Mouse (Mus musculus) stomach, embryonic 15.5 days (tissue): ENCODE measurements around the gene Vps35. TPM values are rescaled to one million over a fixed set of nuclear protein-coding genes. Genes with fewer than 3 reads are reported as not detected.

Experiments
- ATAC-seq: fragments of 200-750 bp; cut with Nextera tagmentation; 2 replicates; pipeline ENCODE4 v1.8.0; 2017; ENCODE audit warnings: low read depth, moderate number of reproducible peaks, moderate TSS enrichment; ENCODE audit not compliant: insufficient read depth, low FRiP score
- H3K27ac ChIP-seq: fragments of 300-500 bp; sonication (generic); 2 replicates; pipeline ENCODE4 v1.5.1; 2015; ENCODE audit warnings: mild to moderate bottlenecking, inconsistent platforms
- H3K27me3 ChIP-seq: fragments of 300-500 bp; sonication (generic); replicated peaks from 2 replicates; pipeline ENCODE4 v1.6.1; 2015; ENCODE audit warnings: inconsistent platforms
- H3K36me3 ChIP-seq: fragments of 300-500 bp; sonication (generic); 2 replicates; pipeline ENCODE4 v1.6.1; 2015; ENCODE audit warnings: inconsistent platforms
- H3K4me1 ChIP-seq: fragments of 300-500 bp; sonication (generic); 2 replicates; pipeline ENCODE4 v1.6.1; 2015; ENCODE audit warnings: inconsistent platforms
- H3K4me2 ChIP-seq: fragments of 300-500 bp; sonication (generic); 2 replicates; pipeline ENCODE4 v1.6.1; 2015; ENCODE audit warnings: mild to moderate bottlenecking, inconsistent platforms
- H3K4me3 ChIP-seq: fragments of 300-500 bp; sonication (generic); replicated peaks from 2 replicates; pipeline ENCODE4 v1.5.1; 2015; ENCODE audit warnings: inconsistent platforms
- H3K9ac ChIP-seq: fragments of 300-500 bp; sonication (generic); 2 replicates; pipeline ENCODE4 v1.6.1; 2015; ENCODE audit warnings: inconsistent platforms
- H3K9me3 ChIP-seq: fragments of 300-500 bp; sonication (generic); 2 replicates; pipeline ENCODE4 v1.6.1; 2016; ENCODE audit warnings: inconsistent platforms
- WGBS: fragments of 180-500 bp; shearing (Covaris S2); methylation state at CpG from one replicate; pipeline ENCODE4 v1.1.7; 2015; 5-methylcytosine and 5-hydroxymethylcytosine counted together
- polyA plus RNA-seq: library from polyadenylated mRNA; unstranded; fragments of >200 nt; fragmentation: Nextera tagmentation; extraction: Ambion mirVana; gene quantifications from 2 replicates; pipeline ENCODE4 v1.2.1, GENCODE M21; 2015

The Vps35 gene
- 131 and 144 TPM in 2 replicates for polyA plus RNA-seq

DNA sequence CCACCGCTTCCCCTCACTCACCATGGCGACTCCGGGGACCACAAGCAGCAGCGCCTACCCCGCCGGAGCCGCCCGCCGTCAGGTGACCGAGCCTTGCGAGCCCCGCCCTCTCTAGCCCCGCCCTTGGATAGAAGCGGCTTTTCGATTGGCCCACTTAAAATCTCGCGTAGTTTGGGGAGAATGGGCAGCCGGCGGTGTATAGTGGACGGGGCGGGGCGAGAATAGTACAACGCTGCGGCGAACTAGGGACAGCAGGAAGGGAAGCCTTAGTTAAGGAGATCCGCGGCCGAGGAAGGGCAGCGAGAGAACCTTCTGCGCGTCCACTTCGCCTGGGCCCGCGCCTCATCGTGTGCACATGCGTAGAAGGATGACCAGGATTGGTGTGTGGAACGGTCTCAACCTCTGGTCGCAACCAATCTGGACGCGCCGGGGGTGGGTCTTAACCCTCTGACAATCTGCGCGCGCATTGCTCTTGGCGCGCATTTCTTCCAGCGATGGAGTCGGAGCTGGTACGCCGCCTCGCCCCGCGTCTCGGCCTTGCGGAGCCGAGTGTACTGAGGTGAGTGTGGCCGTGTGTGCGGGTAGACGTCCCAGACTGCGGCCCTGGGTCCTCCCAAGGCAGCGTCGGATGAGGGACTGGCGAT is at the start of gene Vps35, which contains the start of gene Orc6:
Gene Vps35 (minus strand): TSS at position 369 of the 644 bp plus-strand sequence.
Gene Orc6 (plus strand): TSS at position 199 of the 644 bp plus-strand sequence.
- peak; percentile 98 for ATAC-seq
- WGBS, result under 1% methylated on average over 63 of the region's 63 CpGs

DNA sequence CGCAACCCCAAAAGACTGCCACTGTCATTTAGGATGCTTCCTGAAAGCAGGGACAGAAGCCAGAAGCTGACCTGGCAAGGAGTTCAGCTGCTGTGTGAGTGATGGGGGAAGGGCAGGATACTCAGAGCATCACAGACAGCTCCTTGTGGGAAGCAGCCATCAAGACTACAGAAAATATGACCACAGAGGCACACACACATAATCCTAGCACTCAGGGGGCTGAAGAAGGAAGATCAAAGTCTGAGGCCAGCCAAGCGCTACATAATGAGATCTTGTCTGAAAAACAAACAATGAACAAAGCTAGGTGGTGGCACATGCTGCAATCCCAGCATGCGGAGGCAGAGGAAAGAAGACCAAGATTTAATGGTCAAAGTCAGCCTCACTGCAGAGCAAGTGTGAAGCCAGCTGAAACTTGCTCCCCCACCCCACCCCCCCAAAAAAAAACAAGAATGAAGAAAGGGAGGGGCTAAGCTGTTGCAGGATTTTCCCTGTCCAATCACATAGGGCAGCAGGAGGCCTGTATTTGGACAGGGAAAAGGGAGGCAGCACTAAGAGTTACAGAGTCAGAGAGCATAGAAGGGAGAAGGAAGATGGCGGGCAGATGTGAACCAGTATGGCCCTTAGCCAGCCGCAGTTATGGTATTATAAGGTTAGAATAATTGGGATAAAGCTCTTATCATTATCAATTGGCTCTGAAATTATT is 40.4 kb upstream of the Vps35 start:
- no peaks in the 10 kb centered on the region for H3K4me1 ChIP-seq
- H3K4me2 ChIP-seq, result no peak overlapping the region
- no peaks in the 10 kb centered on the region for H3K9me3 ChIP-seq
- no peak overlapping the region for H3K4me3 ChIP-seq
- H3K27me3 ChIP-seq, result no peaks in the 10 kb centered on the region
- no peak for ATAC-seq
- no peaks in the 10 kb centered on the region for H3K36me3 ChIP-seq
- H3K27ac ChIP-seq, result no peak overlapping the region
- 64% methylated on average over 5 of the region's 5 CpGs for WGBS
- H3K9ac ChIP-seq, result no peak overlapping the region

More for the DNA sequence above, at the start of gene Vps35, which contains the start of gene Orc6:
- peak within 1 kb of the TSS; percentile 84 for H3K4me3 ChIP-seq
- H3K36me3 ChIP-seq, result 0 out of 2 replicates have a peak, but pooled peaks cover 3% of the 10 kb centered on the region
- H3K27ac ChIP-seq, result peak within 1 kb of the TSS; percentile 96
- no peaks in the 10 kb centered on the region for H3K27me3 ChIP-seq
- H3K4me2 ChIP-seq, result peak within 1 kb of the TSS; percentile 65
- H3K9ac ChIP-seq, result peak within 1 kb of the TSS; percentile 86
- H3K9me3 ChIP-seq, result no peaks in the 10 kb centered on the region
- peaks cover 12% of the 10 kb centered on the region; the same call in 1 of the 2 replicates for H3K4me1 ChIP-seq

DNA sequence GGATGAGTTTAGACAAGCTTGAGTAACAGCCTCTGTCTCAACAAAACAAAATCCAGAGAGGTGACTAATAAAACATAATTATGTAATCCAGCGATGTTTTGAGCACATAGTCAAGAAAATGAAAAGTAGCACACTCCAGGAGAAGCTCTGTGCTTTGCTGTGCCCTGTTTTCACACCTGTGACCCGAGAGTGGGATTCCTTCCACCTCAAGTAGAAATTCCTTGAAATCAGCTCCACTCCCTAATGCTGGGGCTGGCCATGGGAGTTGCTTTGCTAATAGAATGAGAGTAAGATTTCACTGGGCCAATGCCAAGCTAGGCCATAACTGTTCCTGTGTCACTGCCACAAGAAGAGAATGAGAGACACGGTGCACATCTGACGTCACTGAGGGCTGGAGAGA is 38.1 kb upstream of the Vps35 start:
- 69% methylated on average over 4 of the region's 4 CpGs for WGBS
- Histone ChIP-seq H3K27ac (no peak overlapping the region), H3K4me3 (no peak overlapping the region), H3K27me3 (no peaks in the 10 kb centered on the region), H3K4me2 (no peak overlapping the region), H3K4me1 (no peaks in the 10 kb centered on the region), H3K36me3 (no peaks in the 10 kb centered on the region), H3K9ac (no peak overlapping the region), H3K9me3 (no peaks in the 10 kb centered on the region)
- no peak for ATAC-seq

DNA sequence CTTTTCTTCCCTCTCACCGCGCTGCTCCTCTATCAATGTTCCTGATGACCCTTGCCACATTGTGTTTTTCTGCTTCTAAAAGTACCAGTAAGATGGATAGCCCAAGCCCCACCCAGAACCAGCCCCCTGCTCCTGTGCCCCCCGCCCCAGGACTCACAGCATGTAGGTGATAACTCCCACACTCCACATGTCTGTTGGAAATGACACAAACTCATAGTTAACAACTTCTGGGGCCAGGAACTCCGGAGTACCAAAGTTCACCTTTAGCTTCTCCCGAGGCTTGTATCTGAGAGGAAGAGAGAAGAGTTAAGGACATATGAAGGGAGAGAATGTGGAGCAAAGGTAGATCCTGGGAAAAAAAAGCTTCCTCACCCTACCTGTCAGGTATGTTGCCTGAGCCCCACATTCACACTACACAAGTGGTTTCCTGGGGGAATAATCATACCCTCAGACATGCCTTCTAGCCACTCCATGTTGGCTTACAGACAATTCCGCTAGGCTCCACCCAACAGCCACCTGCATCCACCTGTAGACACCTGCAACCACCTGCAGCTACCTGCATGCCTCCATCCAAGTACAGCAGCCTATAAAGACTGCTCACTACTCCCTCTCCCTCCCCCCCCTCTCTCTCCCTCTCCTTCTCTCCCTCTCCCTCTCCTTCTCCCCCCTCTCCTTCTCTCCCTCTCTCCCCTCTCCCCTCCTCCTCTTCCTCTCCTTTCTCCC is 36.8 kb upstream of the Vps35 start:
- Histone ChIP-seq H3K27me3 (no peaks in the 10 kb centered on the region), H3K36me3 (no peaks in the 10 kb centered on the region), H3K9ac (no peak overlapping the region), H3K4me1 (no peaks in the 10 kb centered on the region), H3K9me3 (no peaks in the 10 kb centered on the region), H3K4me2 (no peak overlapping the region), H3K4me3 (no peak overlapping the region), H3K27ac (no peak overlapping the region)
- ATAC-seq, result no peak
- WGBS, result 66% methylated on average over 6 of the region's 6 CpGs

DNA sequence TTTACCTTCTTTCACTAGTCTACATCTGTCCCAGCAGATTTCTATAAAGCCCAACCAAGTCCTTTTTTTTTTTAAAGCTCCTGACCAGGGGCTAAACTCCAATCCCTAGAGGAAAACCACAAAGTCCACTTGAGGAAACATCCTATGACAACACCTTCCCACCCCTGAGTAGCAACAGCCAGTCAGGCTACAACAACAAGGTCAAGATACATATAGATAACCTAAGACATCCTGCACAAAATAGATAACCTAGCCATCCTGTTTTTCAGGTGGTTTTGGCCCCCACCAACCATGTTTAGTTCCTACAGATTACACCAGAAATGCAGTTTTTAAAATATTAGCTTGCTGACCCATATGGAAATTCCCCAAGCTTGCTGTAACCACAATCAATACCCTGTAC is 35.5 kb upstream of the Vps35 start:
- H3K4me2 ChIP-seq, result no peak overlapping the region
- no peak overlapping the region for H3K27ac ChIP-seq
- no peaks in the 10 kb centered on the region for H3K9me3 ChIP-seq
- H3K4me3 ChIP-seq, result no peak overlapping the region
- H3K4me1 ChIP-seq, result no peaks in the 10 kb centered on the region
- H3K36me3 ChIP-seq, result no peaks in the 10 kb centered on the region
- no peaks in the 10 kb centered on the region for H3K27me3 ChIP-seq
- ATAC-seq, result peak; percentile 47; the same call in 1 of the 2 replicates
- H3K9ac ChIP-seq, result no peak overlapping the region

DNA sequence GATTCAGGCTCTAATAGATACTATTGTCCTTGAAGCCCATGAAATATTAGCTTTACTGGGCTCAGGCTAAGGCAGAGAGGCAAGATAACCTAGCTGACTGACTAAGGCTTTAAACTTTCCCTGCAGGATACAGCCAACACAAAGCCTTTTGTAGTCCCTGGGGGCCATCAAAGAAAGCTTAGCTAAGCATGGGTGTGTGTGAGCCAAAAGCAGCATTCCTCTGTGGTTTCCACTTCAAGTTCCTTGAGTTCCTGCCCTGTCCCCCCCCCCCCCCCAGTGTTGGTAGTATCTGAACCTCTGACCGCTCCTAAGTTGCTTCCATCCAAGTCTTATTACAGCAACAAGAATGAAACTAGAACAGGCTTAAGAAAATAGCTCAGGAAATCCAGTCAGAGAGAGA is 29.9 kb upstream of the Vps35 start:
- no peak overlapping the region for H3K27ac ChIP-seq
- WGBS, result 69% methylated on average over 1 of the region's 1 CpGs
- H3K36me3 ChIP-seq, result no peaks in the 10 kb centered on the region
- no peak overlapping the region for H3K4me3 ChIP-seq
- no peaks in the 10 kb centered on the region for H3K9me3 ChIP-seq
- H3K4me1 ChIP-seq, result no peaks in the 10 kb centered on the region
- H3K9ac ChIP-seq, result no peak overlapping the region
- no peak overlapping the region for H3K4me2 ChIP-seq
- ATAC-seq, result no peak
- no peaks in the 10 kb centered on the region for H3K27me3 ChIP-seq

DNA sequence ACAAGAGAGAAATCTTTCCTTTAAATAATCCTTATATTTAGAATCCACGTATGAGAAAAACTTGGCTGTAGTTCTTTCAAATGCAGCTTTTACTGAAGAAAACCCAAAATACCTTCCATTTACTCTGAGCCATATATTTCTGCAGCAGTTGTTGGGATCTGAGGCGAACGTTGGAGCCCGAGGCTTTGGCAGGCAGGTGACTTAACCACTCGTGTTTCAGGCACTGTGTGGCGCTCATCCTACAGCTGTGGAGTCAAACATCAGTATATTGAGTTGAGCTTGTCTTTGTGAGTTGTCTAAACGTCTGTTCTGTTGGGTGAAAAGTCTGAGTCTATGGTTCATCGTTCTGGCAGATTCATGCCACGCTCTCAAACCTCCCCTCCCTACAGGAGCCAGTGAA is 27.4 kb upstream of the Vps35 start:
- no peak for ATAC-seq
- 72% methylated on average over 9 of the region's 9 CpGs for WGBS
- Histone ChIP-seq H3K27ac (no peak overlapping the region), H3K27me3 (no peaks in the 10 kb centered on the region), H3K9me3 (no peaks in the 10 kb centered on the region), H3K9ac (no peak overlapping the region), H3K36me3 (no peaks in the 10 kb centered on the region), H3K4me2 (no peak overlapping the region), H3K4me3 (no peak overlapping the region), H3K4me1 (no peaks in the 10 kb centered on the region)

DNA sequence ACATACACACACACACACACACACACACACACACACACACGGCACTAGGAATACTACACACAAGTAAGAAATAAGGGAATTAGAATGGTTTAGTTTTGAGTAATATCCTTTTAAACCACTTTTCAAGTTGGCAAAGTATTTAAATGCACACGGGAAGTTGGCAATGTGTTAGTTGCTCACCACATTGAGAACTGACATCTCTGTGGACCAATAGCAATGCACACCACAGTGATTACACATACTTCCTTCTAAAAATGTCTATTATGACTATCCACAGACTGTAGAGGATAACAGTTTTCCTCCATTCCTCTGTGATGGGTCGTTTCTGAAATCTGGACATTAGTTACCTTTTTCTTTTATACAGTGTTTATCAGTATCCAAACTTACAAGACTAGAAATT is 23.5 kb upstream of the Vps35 start:
- no peak overlapping the region for H3K9ac ChIP-seq
- no peaks in the 10 kb centered on the region for H3K27me3 ChIP-seq
- ATAC-seq, result no peak
- 74% methylated on average over 3 of the region's 3 CpGs for WGBS
- H3K4me2 ChIP-seq, result no peak overlapping the region
- no peak overlapping the region for H3K27ac ChIP-seq
- H3K9me3 ChIP-seq, result no peaks in the 10 kb centered on the region
- no peaks in the 10 kb centered on the region for H3K4me1 ChIP-seq
- no peak overlapping the region for H3K4me3 ChIP-seq
- H3K36me3 ChIP-seq, result no peaks in the 10 kb centered on the region

DNA sequence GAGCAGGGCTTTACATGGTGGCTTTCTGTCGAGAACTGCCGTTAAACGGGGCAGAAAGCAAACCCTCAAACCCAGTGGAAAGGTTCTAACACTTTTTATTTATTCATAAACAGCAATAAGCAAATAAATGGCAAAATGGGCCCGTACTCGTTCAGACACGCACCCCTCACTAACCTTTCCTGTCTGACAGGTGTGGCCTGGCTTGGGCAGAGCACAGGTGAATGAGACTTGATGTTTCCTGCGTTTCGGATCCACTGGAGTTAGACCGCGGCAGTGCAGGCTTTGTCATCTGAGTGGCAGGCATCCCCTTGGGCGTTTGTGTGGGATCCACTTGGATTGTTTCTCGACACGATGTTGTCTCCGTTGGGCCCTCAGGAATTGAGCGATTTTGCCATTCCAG is 22.4 kb upstream of the Vps35 start:
- Histone ChIP-seq H3K4me3 (no peak overlapping the region), H3K4me1 (no peaks in the 10 kb centered on the region), H3K27ac (no peak overlapping the region), H3K36me3 (no peaks in the 10 kb centered on the region), H3K9me3 (no peaks in the 10 kb centered on the region), H3K27me3 (no peaks in the 10 kb centered on the region), H3K4me2 (no peak overlapping the region), H3K9ac (no peak overlapping the region)
- WGBS, result 80% methylated on average over 15 of the region's 15 CpGs
- ATAC-seq, result no peak

DNA sequence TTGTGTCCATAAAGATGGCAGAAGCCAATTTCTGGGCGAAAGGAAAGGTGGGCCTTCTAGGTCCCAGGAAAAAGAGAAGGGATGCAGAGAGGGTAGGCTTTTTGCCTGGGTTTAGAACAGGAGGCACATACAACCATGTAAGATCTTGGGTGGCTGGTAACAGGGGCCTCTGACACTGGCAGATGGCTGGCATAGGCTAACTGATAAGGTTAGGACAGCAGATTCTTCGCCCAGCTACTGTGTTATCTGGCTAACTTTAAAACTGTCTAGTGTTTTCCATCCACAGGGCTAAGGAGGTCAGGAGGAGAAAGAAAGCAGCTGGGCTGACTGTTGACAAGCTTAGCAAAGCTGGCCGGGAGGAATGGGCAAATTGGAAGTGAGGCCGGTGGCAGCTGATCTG is 18.9 kb upstream of the Vps35 start:
- Histone ChIP-seq H3K27me3 (no peaks in the 10 kb centered on the region), H3K27ac (no peak overlapping the region), H3K4me1 (no peaks in the 10 kb centered on the region), H3K36me3 (no peaks in the 10 kb centered on the region), H3K9ac (no peak overlapping the region), H3K4me2 (no peak overlapping the region), H3K9me3 (no peaks in the 10 kb centered on the region), H3K4me3 (no peak overlapping the region)
- WGBS, result 89% methylated on average over 4 of the region's 4 CpGs
- ATAC-seq, result peak; percentile 93; the same call in 1 of the 2 replicates

DNA sequence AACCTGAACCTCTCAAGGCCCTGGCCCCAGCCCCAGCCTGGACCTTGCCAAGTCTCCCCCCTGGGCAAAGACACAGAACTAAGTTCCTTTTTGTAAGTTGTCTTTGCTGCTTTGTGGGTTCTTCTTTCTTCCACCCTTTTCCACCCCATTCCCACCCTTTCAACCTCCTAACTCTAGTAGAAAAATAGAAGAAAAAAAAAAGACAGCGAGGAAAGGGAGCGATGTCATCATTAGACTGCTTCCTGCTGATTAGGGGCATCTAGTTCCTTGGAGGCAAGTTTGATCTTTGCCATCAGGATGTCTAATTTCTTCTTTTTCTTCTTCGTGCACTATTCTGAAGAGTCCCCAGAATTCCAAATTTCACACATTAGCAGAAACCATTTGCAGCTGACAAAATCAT is 13.4 kb upstream of the Vps35 start:
- Histone ChIP-seq H3K4me2 (no peak overlapping the region), H3K36me3 (peaks cover 6% of the 10 kb centered on the region), H3K27ac (no peak overlapping the region), H3K4me3 (no peak overlapping the region), H3K4me1 (no peaks in the 10 kb centered on the region), H3K9ac (no peak overlapping the region), H3K27me3 (no peaks in the 10 kb centered on the region), H3K9me3 (no peaks in the 10 kb centered on the region)
- ATAC-seq, result no peak
- WGBS, result 78% methylated on average over 3 of the region's 3 CpGs

DNA sequence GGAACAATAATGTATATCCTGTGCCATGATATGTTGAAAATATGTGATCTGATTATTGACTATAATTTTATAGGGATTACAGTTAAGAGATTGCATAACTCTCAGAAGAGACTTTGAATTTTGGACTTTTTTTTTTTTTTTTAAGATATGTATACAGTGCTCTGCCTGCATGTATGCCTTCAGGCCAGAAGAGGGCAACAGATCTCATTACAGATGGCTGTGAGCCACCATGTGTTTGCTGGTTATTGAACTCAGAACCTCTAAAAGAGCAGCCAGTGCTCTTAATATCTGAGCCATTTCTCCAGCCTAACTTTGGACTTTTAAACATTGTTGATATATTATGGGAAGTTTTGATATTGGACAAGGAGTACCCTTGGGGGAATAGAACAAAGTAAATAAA is 12.1 kb upstream of the Vps35 start:
- no peak for ATAC-seq
- H3K36me3 ChIP-seq, result peaks cover 11% of the 10 kb centered on the region
- no peaks in the 10 kb centered on the region for H3K9me3 ChIP-seq
- H3K4me2 ChIP-seq, result no peak overlapping the region
- H3K4me1 ChIP-seq, result no peaks in the 10 kb centered on the region
- no peak overlapping the region for H3K4me3 ChIP-seq
- H3K9ac ChIP-seq, result no peak overlapping the region
- no peak overlapping the region for H3K27ac ChIP-seq
- no peaks in the 10 kb centered on the region for H3K27me3 ChIP-seq
